Mouse (Mus musculus) gastrocnemius, adult 2 months (tissue): ENCODE results near the gene Rrp12. TPM values are rescaled to one million over a fixed set of nuclear protein-coding genes. Genes with fewer than 3 reads are reported as not detected.
A peak's percentile ranks its signal among the peaks of the same experiment; 100 is the strongest.

Experiments
- DNase-seq: peaks from one replicate; pipeline ENCODE4 v3.0.0; 2022
- H3K27ac ChIP-seq: fragments of 200-600 bp; 2 replicates; pipeline ENCODE4 v1.8.1; 2022; ENCODE audit warnings: mild to moderate bottlenecking
- H3K4me3 ChIP-seq: fragments of 200-600 bp; 2 replicates; pipeline ENCODE4 v1.8.1; 2022; ENCODE audit warnings: mild to moderate bottlenecking, moderate library complexity
- CTCF ChIP-seq: fragments of 200-600 bp; IDR thresholded peaks from 2 replicates; pipeline ENCODE4 v1.8.1; 2022; ENCODE audit warnings: antibody characterized with exemption, mild to moderate bottlenecking, moderate library complexity
- intact Hi-C: fragments of 180-260 bp; cut with DNase I; formaldehyde crosslinking; loops from one replicate; pipeline ENCODE4 v1.15.1; 2025
- total RNA-seq, 2 experiments: library from RNA; stranded (reverse); gene quantifications; 2 replicates each; pipeline ENCODE4 v1.2.3; 2021

The Rrp12 gene
- total RNA-seq, 2 experiments from 2014 or later, result 30.5 to 31.4 TPM

DNA sequence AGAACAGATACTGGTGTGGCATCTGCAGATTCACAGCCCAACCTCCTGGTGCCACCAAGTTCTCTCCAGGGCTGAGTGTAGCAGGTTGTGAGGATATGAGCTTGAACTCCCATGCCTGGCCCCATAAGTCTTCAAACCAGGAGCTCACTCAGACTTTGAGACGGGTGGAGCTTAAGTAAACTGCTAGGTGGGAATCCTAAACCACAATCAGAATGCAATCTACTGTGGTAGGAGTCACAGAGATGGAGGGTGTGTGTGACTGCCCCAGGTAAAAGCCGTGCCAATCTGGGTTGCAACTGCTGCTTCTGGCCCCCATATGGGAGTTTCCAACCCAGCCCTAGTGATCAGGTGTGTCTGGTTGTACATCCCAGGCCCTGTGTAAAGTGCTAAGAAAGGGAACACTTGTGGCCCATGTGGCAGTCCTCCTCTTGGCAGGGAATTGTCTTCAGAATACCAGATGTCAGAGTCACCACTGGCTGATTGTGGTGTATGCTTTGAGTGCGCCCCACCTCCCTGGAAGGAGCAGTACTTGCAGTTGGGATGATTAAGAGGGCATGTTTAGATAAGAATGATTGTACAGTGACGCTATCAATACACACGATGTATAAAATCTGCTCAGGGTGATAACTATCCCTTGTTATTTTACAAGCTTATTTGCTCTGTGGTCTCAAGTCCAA, 38.7 kb downstream of the Rrp12 start:
- intact Hi-C loops, result no loop called here
- no peak for TF ChIP-seq CTCF
- DNase-seq, result no peak
- peak overlapping the region; percentile 88 for H3K27ac ChIP-seq
- no peak overlapping the region for H3K4me3 ChIP-seq

DNA sequence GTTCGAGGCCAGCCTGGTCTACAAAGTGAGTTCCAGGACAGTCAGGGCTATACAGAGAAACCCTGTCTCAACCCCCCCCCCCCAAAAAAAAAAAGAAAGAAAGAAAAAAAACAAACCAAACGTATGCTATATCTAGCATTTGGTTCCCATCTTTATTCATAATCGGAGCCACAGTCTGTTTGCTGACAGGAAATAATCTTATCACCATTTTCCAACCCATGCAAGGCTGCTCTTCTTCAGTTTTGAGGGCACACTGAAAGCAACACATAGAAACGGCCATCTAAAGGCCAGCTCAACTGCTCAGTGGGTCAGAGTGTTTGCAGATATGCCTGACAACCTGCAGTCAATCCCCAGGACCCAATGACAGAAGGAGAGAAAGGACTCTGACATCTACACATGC, 43.5 kb downstream of the Rrp12 start:
- TF ChIP-seq CTCF, result no peak
- H3K27ac ChIP-seq, result no peak overlapping the region
- no peak overlapping the region for H3K4me3 ChIP-seq
- DNase-seq, result no peak
- intact Hi-C loops, result no loop called here

DNA sequence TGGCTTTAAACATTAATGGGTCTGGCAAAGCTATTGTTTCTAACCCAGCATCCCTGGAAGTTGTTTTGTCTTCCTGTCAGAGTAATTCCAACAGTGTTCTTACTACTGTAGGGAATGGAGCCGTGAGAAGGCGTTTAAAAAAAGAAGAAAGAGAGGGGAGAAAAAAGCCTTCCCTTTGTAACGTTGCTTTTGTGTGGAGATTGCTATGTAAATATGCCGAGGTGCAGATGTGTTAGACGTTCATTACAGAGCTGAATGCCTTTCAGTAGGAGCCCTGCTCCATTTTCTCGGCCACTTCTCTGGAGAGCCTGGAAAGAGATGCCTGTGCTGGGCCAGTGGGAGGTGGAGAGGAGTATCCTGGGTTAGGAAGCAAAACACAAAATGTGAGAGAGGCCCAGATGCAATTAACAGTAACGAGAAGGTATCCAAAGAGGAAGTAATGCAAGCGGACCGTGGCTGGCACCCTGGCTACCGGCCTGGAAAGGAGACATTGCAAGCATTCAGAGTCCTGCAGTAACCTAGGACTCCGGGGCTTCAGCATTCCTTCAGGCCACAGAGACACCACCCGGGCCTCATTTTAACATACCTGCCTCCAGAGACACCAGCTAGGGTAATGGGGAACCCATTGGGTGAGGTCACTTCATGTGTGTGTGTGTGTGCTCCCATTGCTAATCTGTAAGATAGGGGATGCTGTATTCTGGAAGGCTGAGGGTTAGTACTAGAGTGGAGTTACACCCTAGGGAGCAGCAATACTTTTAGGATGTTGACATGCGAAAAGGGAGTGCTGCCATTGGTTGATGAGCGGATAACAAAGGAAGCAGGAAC, 45.0 kb downstream of the Rrp12 start:
- no peak for DNase-seq
- no peak for TF ChIP-seq CTCF
- Histone ChIP-seq H3K4me3 (no peak overlapping the region), H3K27ac (no peak overlapping the region)
- intact Hi-C loops, result no loop called here

DNA sequence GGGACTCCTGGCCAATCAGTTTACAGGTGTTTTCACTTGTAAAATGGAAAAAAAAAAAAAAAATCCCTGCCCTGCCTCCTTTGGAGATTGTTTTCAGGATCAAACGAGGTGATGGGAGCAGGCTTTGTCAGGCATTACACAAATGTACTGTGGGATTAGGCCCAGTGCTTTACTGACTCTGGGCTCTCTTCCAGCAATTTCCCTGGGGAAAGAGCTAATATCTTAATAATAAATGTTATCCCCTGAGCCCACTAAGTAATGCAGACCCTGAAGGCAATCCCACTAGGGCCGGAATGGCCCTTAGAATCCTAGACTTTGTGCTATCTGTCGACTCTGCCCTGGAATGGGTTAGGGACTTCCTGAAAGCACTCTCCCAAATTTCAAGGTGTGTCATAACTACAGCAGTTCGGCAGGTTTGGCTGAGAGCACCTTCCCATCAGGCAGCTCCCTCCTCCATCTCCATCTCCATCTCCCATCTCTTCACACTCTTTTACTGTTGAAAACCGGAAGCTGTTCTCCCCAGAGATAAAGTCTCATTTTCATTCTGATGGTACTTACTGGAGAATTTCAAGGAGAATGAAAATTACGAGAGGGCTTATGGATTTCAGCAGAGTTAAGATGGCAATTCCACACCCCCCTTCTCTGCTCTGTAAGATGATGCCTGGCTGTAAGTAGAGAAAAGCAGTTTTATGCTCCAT, 45.8 kb downstream of the Rrp12 start:
- no peak overlapping the region for H3K27ac ChIP-seq
- DNase-seq, result no peak
- no peak overlapping the region for H3K4me3 ChIP-seq
- intact Hi-C loops, result no loop called here
- no peak for TF ChIP-seq CTCF

DNA sequence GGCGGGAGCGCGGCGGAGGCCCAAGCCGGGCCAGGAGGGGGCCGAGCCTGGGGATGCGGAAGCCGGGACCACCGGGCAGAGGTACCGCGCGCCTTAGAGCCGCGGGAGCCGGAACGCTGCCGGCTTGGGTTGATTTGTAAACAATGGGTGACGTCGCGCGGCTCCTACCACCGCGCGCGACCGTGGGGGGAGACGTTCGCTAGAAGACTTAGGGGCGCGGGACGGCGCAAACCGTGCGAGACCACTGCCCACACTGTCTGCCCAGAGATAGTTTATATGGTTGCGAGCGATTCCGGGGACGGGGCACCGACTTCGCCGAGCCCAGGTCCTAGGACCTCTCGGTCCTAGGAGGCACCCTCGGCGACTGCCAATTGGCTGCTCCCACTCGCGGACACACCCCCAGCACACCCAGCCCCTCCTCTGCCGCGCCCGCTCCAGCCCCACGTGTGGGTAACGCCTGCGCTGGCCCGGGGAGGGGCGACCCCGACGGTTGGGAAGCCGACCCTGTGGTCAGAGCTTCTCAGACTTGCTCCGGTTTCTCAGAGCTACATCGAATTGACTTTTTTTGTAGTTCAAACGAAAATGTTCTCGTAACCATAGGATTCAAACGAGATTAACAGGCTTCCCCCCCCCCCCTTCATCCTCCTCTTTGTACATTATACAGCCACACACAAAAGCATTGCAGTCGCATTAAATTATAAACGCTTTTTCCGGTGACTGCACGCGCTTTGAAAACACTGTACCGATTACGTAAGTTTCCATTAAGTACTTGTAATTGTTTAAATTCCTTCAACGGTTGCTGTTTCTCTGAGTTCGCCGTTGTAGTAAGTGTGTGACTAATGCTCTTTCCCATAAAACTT, 47.8 kb downstream of the Rrp12 start, which contains the start of gene Frat2:
Frat2 (minus strand) TSS at position 141 of the 860 bp plus-strand sequence.
- peak; percentile 94 for DNase-seq
- no peak for TF ChIP-seq CTCF
- Histone ChIP-seq H3K4me3 (peak within 1 kb of the TSS; percentile 88), H3K27ac (peak within 1 kb of the TSS; percentile 99)
- intact Hi-C loops, result loop anchor here (5.0 to 10.0 kb wide), 3 partner anchors 46 to 223 kb away; partner anchors contain the start of genes Arhgap19 and Rrp12

DNA sequence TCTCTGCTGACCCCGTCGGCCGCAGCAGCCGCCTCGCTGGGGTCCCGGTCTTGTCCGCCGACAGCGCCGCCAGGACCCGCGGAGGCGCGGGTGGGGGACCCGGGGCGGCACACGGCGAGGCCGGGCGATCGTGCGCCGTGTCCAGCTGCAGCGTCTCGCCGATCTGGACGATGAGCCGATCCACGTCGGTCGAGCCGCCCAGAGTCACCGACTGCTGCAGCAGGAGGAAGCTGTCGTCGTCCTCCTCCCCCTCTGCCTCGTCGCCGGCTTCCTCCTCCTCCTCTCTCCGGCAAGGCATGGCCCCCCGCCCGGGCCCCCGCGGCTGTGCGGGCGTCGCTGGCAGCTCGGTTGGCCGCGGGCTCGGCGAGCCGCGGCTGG, 48.4 kb downstream of the Rrp12 start:
- peak overlapping the region; percentile 88 for H3K4me3 ChIP-seq
- DNase-seq, result peak; percentile 72
- intact Hi-C loops, result loop anchor here (5.0 to 10.0 kb wide), 3 partner anchors 45 to 223 kb away; partner anchors contain the start of genes Arhgap19 and Rrp12
- H3K27ac ChIP-seq, result peak overlapping the region; percentile 99

DNA sequence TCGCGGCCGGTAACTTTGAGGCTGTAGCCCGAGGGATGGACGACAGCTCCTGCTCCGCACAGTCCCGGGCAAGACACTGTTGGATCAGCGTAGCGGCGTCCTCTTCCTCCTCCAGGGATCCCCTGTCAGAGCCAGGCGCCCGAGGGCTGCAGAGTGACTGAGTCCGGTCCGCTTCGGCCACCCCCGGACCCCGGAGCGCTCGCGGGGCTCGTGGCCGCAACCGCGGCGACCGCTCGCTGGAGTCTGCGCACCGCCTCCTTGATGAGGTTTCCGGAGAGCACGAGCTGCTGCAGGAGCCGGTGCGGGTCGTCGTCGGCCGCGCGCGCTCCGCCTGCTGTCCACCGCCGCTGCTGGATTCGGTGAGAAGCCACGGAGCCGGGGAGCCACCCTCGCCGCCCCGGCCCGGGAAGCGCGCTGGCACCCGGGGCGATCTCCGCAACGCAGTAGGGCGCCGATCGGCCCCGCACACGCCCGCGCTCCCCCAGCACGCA, 48.8 kb downstream of the Rrp12 start:
- peak; percentile 11; the same call in 1 of the 2 replicates for TF ChIP-seq CTCF
- DNase-seq, result peak; percentile 76
- Histone ChIP-seq H3K4me3 (peak overlapping the region; percentile 88), H3K27ac (peak overlapping the region; percentile 99)
- intact Hi-C loops, result loop anchor here (5.0 to 10.0 kb wide), 3 partner anchors 45 to 222 kb away; partner anchors contain the start of genes Arhgap19 and Rrp12

DNA sequence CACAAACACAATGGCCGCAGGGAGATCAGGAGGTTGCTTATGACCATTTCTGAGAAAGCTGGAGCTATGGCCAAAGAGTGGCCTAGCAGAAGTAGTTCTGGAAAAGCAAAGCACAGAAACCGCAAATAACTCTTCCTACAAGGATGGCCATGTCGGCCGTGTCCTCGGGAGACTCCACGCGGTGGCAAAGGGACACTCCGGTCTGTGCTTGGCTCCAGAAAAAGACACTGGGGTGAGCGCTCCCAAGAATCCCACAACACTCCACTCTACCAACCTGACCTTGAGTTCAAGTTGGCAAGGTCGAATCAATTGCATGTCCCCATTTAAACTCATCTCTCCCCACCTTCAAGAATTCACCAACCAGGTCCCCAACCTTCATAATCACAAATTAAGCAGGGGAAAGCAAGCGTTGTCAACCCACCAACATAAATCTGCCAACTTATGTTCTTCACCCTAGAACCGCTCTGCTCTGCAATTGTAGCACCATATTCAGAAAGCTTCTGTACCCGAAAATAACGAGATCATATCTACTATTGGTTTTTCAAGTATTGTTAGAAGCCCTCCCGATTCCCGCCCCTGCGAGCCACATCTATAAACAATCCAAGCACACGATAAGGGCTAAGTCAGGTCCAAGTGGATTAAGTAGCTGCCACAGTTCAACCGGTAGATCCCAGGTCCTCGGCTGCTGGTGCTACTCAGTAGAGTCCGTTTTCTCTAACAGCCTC, 49.4 kb downstream of the Rrp12 start:
- peak; percentile 77 for DNase-seq
- TF ChIP-seq CTCF, result peak; percentile 38
- peak overlapping the region; percentile 88 for H3K4me3 ChIP-seq
- H3K27ac ChIP-seq, result peak overlapping the region; percentile 99
- intact Hi-C loops, result loop anchor here (5.0 to 10.0 kb wide), 3 partner anchors 44 to 222 kb away; partner anchors contain the start of genes Arhgap19 and Rrp12

DNA sequence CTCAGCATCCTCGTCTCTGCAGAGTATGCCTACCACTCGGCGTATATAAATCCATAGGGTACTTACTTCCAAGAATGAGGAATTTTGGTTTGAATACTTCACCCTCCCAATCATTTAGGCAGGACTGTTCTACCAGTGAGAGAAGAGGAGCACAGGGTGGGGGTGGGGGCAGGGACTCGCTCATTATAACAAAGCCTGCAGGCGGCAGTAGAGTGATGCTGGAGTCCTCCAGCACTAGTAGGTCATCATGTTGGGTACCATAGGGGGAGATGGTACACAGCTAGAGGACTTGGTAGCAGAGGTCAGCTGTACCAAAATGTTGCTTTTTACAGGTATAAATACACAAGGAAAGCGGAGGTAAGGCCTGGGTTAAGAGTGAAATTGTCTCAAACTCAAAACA, 51.6 kb downstream of the Rrp12 start:
- no peak overlapping the region; the same call in 1 of the 2 replicates for H3K27ac ChIP-seq
- no peak overlapping the region for H3K4me3 ChIP-seq
- no peak for TF ChIP-seq CTCF
- intact Hi-C loops, result loop anchor here (10.0 kb wide), 1 partner anchor 220 kb away; no protein-coding TSS in a partner anchor
- DNase-seq, result no peak

DNA sequence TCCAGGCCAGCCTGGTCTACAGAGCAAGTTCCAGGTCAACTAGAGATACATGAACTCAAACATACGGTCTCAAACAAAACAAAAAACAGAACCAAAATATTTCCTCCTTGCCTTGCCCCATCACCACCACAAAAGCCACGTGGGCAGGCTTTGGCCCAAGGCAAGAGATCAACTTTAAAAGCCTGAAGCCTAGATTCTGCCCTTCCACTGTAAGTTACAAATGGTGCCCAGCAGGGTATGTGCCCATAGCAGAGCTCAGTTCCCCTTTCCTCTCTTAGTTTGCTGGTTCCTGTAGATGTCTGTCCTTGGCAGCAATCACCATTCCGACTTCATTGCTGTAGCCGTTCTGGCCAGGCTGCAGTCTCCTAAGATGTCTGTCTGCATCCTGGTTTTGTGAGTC, 53.3 kb downstream of the Rrp12 start:
- DNase-seq, result no peak
- Histone ChIP-seq H3K27ac (peak overlapping the region; percentile 90), H3K4me3 (no peak overlapping the region)
- no peak for TF ChIP-seq CTCF
- intact Hi-C loops, result loop anchor here (10.0 kb wide), 1 partner anchor 218 kb away; no protein-coding TSS in a partner anchor

DNA sequence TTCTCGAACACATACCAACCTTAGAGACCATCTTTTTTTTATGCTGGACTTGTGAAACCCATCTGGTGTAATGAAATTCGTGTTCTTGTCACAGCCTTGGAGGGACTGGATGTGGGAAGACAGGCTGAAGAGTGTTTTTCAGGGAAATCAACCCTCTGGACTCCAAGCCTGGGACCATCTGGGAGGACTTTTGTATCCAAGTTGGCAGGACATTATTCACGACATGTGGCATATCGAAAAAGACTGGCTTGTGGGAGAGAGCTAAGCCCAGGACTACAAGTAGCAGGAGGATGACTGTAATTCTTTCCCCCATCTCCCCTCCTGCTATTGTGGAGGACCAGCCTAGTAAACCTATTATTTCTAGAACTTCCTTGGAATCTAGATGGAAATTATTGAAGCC, 53.8 kb downstream of the Rrp12 start:
- no peak for DNase-seq
- peak overlapping the region; percentile 90 for H3K27ac ChIP-seq
- TF ChIP-seq CTCF, result no peak
- H3K4me3 ChIP-seq, result no peak overlapping the region
- intact Hi-C loops, result loop anchor here (10.0 kb wide), 1 partner anchor 217 kb away; no protein-coding TSS in a partner anchor
